Mouse (Mus musculus): ENCODE data around the gene Trim14.

GRCm38 (mm10) chr4:46560069-46560705 is 24.2 kb upstream of the Trim14 start:
- TF ChIP-seq GATA1 (IDR thresholded peaks at IDR 0.05; ENCODE audit: low read length) (no peak), TAL1 (IDR thresholded peaks at IDR 0.05; ENCODE audit: low read length) (no peak)
